Mouse (Mus musculus): ENCODE results near the gene Gtf3c4. TPM values are rescaled to one million over a fixed set of nuclear protein-coding genes. Genes with fewer than 3 reads are reported as not detected.

Gtf3c4 gene
- polyA plus RNA-seq, 1 experiment from 2014 or later = 3.3 TPM

GRCm38 (mm10) chr2:28867495-28867894, 27.3 kb upstream of the Gtf3c4 start:
- Histone ChIP-seq H3K4me1 (ENCODE audit: insufficient read depth) (no peaks in the 10 kb centered on the region), H3K4me3 (ENCODE audit: low read depth, low read length) (no peak overlapping the region), H3K4me2 (ENCODE audit: low read depth, low read length) (no peak overlapping the region), H3K36me3 (replicated peaks; ENCODE audit: insufficient read depth, low read length) (peaks cover 28% of the 10 kb centered on the region), H3K27ac (ENCODE audit: low read depth) (no peak overlapping the region), H3K9ac (replicated peaks) (no peak overlapping the region), H3K9me3 (ENCODE audit: low read length) (no peaks in the 10 kb centered on the region), H3K27me3 (ENCODE audit: insufficient read depth, low read length) (no peaks in the 10 kb centered on the region)
- ATAC-seq (no peak), DNase-seq (no peak)
- TF ChIP-seq EP300 (IDR thresholded peaks at IDR 0.05; ENCODE audit: low read depth) = no peak
- TF ChIP-seq CTCF (IDR thresholded peaks at IDR 0.05; ENCODE audit: low read depth) = no peak
- 73% methylated on average over 7 of the region's 7 CpGs for WGBS (ENCODE audit: insufficient replicate concordance)

- TF ChIP-seq EP300 (IDR thresholded peaks at IDR 0.05; ENCODE audit: low read depth) (no peak), CTCF (IDR thresholded peaks at IDR 0.05; ENCODE audit: low read depth) (peak; percentile 40)
- no peaks in the 10 kb centered on the region for H3K9me3 ChIP-seq (ENCODE audit: low read length)
- H3K36me3 ChIP-seq (replicated peaks; ENCODE audit: insufficient read depth, low read length) = peaks cover 55% of the 10 kb centered on the region
- DNase-seq = no peak
- ATAC-seq = no peak
- no peak overlapping the region for H3K9ac ChIP-seq (replicated peaks)
- no peak overlapping the region for H3K4me3 ChIP-seq (ENCODE audit: low read depth, low read length)
- H3K27ac ChIP-seq (ENCODE audit: low read depth) = no peak overlapping the region
- no peak overlapping the region for H3K4me2 ChIP-seq (ENCODE audit: low read depth, low read length)
- no peaks in the 10 kb centered on the region for H3K4me1 ChIP-seq (ENCODE audit: insufficient read depth)
- no peaks in the 10 kb centered on the region for H3K27me3 ChIP-seq (ENCODE audit: insufficient read depth, low read length)
These were observed 23.7 kb upstream of the Gtf3c4 start for GRCm38 (mm10) chr2:28863857-28864256.

GRCm38 (mm10) chr2:28860678-28861423, 20.7 kb upstream of the Gtf3c4 start:
- Histone ChIP-seq H3K4me1 (ENCODE audit: insufficient read depth) (no peaks in the 10 kb centered on the region), H3K9me3 (ENCODE audit: low read length) (no peaks in the 10 kb centered on the region), H3K4me2 (ENCODE audit: low read depth, low read length) (no peak overlapping the region), H3K4me3 (ENCODE audit: low read depth, low read length) (no peak overlapping the region), H3K27me3 (ENCODE audit: insufficient read depth, low read length) (no peaks in the 10 kb centered on the region), H3K27ac (ENCODE audit: low read depth) (no peak overlapping the region), H3K36me3 (replicated peaks; ENCODE audit: insufficient read depth, low read length) (peaks cover 59% of the 10 kb centered on the region), H3K9ac (replicated peaks) (no peak overlapping the region)
- DNase-seq = no peak
- ATAC-seq = no peak
- TF ChIP-seq EP300 (IDR thresholded peaks at IDR 0.05; ENCODE audit: low read depth) (no peak), CTCF (IDR thresholded peaks at IDR 0.05; ENCODE audit: low read depth) (no peak)
- 89% methylated on average over 8 of the region's 8 CpGs for WGBS (ENCODE audit: insufficient replicate concordance)

- no peak for DNase-seq
- Histone ChIP-seq H3K9me3 (ENCODE audit: low read length) (no peaks in the 10 kb centered on the region), H3K36me3 (replicated peaks; ENCODE audit: insufficient read depth, low read length) (peaks cover 60% of the 10 kb centered on the region), H3K9ac (replicated peaks) (no peak overlapping the region), H3K4me3 (ENCODE audit: low read depth, low read length) (no peak overlapping the region), H3K4me2 (ENCODE audit: low read depth, low read length) (no peak overlapping the region), H3K4me1 (ENCODE audit: insufficient read depth) (no peaks in the 10 kb centered on the region), H3K27me3 (ENCODE audit: insufficient read depth, low read length) (no peaks in the 10 kb centered on the region), H3K27ac (ENCODE audit: low read depth) (no peak overlapping the region)
- WGBS (ENCODE audit: insufficient replicate concordance) = 72% methylated on average over 4 of the region's 4 CpGs
- TF ChIP-seq CTCF (IDR thresholded peaks at IDR 0.05; ENCODE audit: low read depth) (no peak), EP300 (IDR thresholded peaks at IDR 0.05; ENCODE audit: low read depth) (no peak)
- no peak for ATAC-seq
These were observed 19.1 kb upstream of the Gtf3c4 start for GRCm38 (mm10) chr2:28859303-28859702.

- Histone ChIP-seq H3K4me3 (ENCODE audit: low read depth, low read length) (no peak overlapping the region), H3K9me3 (ENCODE audit: low read length) (no peaks in the 10 kb centered on the region), H3K27ac (ENCODE audit: low read depth) (no peak overlapping the region), H3K36me3 (replicated peaks; ENCODE audit: insufficient read depth, low read length) (peaks cover 36% of the 10 kb centered on the region), H3K4me2 (ENCODE audit: low read depth, low read length) (no peak overlapping the region), H3K9ac (replicated peaks) (no peak overlapping the region), H3K27me3 (ENCODE audit: insufficient read depth, low read length) (no peaks in the 10 kb centered on the region), H3K4me1 (ENCODE audit: insufficient read depth) (no peaks in the 10 kb centered on the region)
- WGBS (ENCODE audit: insufficient replicate concordance) = 91% methylated on average over 2 of the region's 2 CpGs
- ATAC-seq = no peak
- no peak for DNase-seq
- TF ChIP-seq EP300 (IDR thresholded peaks at IDR 0.05; ENCODE audit: low read depth) = no peak
- TF ChIP-seq CTCF (IDR thresholded peaks at IDR 0.05; ENCODE audit: low read depth) = no peak
These were observed 15.6 kb upstream of the Gtf3c4 start for GRCm38 (mm10) chr2:28855773-28856172.

- Histone ChIP-seq H3K9ac (replicated peaks) (no peak overlapping the region), H3K36me3 (replicated peaks; ENCODE audit: insufficient read depth, low read length) (peaks cover 20% of the 10 kb centered on the region), H3K27ac (ENCODE audit: low read depth) (no peak overlapping the region), H3K4me2 (ENCODE audit: low read depth, low read length) (no peak overlapping the region), H3K9me3 (ENCODE audit: low read length) (no peaks in the 10 kb centered on the region), H3K4me3 (ENCODE audit: low read depth, low read length) (no peak overlapping the region), H3K27me3 (ENCODE audit: insufficient read depth, low read length) (no peaks in the 10 kb centered on the region), H3K4me1 (ENCODE audit: insufficient read depth) (peaks cover 7% of the 10 kb centered on the region)
- ATAC-seq (no peak), DNase-seq (no peak)
- WGBS (ENCODE audit: insufficient replicate concordance) = 76% methylated on average over 3 of the region's 3 CpGs
- TF ChIP-seq EP300 (IDR thresholded peaks at IDR 0.05; ENCODE audit: low read depth) (no peak), CTCF (IDR thresholded peaks at IDR 0.05; ENCODE audit: low read depth) (no peak)
These were observed 12.4 kb upstream of the Gtf3c4 start for GRCm38 (mm10) chr2:28852594-28852993.
